Mouse (Mus musculus): ENCODE results near the gene Clp1. TPM values are rescaled to one million over a fixed set of nuclear protein-coding genes. Genes with fewer than 3 reads are reported as not detected.
A peak's percentile ranks its signal among the peaks of the same experiment; 100 is the strongest.

Gene Clp1
- polyA plus RNA-seq, 1 experiment from 2014 or later: 57.3 TPM

DNA sequence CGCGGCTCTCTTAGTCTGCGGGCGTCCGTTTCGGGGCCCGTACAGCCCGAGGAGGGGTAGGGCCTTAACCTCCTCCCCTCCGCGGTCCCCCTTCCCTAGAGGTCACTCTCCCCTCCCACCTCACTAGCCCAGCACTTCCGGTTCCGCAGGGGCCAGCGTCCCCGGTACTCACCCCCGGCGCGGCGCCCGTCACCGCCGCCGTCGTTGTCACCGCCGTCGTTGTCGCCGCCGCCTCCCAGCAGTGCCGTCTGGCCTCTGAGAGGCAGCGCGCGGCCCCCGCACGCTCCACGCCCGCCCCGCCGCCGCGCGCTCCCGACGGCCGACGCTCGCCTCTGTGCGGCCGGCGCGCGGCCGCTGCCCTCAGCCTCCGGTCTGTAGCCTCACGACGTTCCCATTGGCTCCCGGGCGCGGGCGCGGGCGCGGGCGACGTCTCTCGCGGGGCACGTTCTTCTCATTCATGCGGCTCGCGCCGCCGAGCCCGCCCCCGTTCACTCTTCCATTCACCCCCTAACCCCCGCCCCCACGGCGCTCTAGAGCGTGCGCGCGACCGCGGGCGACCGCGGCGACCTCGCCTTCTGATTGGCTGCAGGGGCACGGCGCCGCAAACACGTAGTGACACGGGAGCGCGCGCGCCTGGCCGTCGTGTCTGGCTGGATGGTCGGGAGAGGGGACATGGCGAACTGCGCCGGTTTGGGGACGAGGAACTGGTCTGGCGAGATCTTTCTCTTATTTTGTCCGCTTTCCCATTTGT lies 12.2 kb downstream of the Clp1 start, which contains the start of gene Zdhhc5:
Gene Zdhhc5 (minus strand): TSS at position 370 of the 751 bp plus-strand sequence.
- 0% methylated on average over 103 of the region's 107 CpGs for WGBS
- Histone ChIP-seq H3K4me1 (ENCODE audit: control insufficient read depth, insufficient read depth, low read length) (0 out of 2 replicates have a peak, but pooled peaks cover 3% of the 10 kb centered on the region), H3K9me3 (ENCODE audit: control insufficient read depth, low read length) (no peaks in the 10 kb centered on the region), H3K27me3 (ENCODE audit: control insufficient read depth, insufficient read depth, low read length) (no peaks in the 10 kb centered on the region), H3K27ac (replicated peaks; ENCODE audit: low read depth, low read length) (peak within 1 kb of the TSS; percentile 96), H3K9ac (ENCODE audit: low read length) (peak within 1 kb of the TSS; percentile 86), H3K4me3 (ENCODE audit: low read depth, low read length) (peak within 1 kb of the TSS; percentile 90), H3K36me3 (ENCODE audit: control insufficient read depth, insufficient read depth, low read length) (0 out of 2 replicates have a peak, but pooled peaks cover 2% of the 10 kb centered on the region), H3K4me2 (ENCODE audit: low read depth, severe bottlenecking) (peak within 1 kb of the TSS; percentile 60)
- peak; percentile 93 for ATAC-seq (ENCODE audit: insufficient number of reproducible peaks, low FRiP score, low TSS enrichment, low read depth)
- DNase-seq (ENCODE audit: low spot score): peak; percentile 98

DNA sequence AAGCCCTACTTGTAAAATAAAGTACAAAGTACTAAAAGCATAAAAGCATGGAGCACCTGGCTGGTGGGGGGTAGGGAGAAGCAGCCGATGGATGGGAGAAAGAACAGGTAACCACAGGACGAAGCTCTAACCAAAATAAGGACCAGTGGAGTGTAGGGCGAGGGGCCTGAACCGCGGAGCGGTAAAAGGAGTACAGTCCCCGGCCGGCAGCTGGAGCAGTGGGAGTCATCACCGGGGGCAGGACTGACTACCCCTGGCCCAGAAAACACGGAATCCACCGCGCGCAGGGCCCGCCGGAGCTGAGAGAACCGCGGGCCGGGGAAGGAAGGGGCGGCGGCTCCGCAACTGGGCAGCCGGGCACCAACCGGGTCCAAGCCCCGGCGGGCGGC lies 12.7 kb downstream of the Clp1 start:
- Histone ChIP-seq H3K4me2 (ENCODE audit: low read depth, severe bottlenecking) (peak overlapping the region; percentile 53), H3K4me1 (ENCODE audit: control insufficient read depth, insufficient read depth, low read length) (0 out of 2 replicates have a peak, but pooled peaks cover 3% of the 10 kb centered on the region), H3K27ac (replicated peaks; ENCODE audit: low read depth, low read length) (peak overlapping the region; percentile 96), H3K4me3 (ENCODE audit: low read depth, low read length) (peak overlapping the region; percentile 90), H3K9me3 (ENCODE audit: control insufficient read depth, low read length) (no peaks in the 10 kb centered on the region), H3K36me3 (ENCODE audit: control insufficient read depth, insufficient read depth, low read length) (peaks cover 2% of the 10 kb centered on the region; the same call in 1 of the 2 replicates), H3K27me3 (ENCODE audit: control insufficient read depth, insufficient read depth, low read length) (no peaks in the 10 kb centered on the region), H3K9ac (ENCODE audit: low read length) (peak overlapping the region; percentile 86)
- DNase-seq (ENCODE audit: low spot score) (no peak), ATAC-seq (ENCODE audit: insufficient number of reproducible peaks, low FRiP score, low TSS enrichment, low read depth) (peak; percentile 19)
- WGBS: 3% methylated on average over 24 of the region's 26 CpGs

DNA sequence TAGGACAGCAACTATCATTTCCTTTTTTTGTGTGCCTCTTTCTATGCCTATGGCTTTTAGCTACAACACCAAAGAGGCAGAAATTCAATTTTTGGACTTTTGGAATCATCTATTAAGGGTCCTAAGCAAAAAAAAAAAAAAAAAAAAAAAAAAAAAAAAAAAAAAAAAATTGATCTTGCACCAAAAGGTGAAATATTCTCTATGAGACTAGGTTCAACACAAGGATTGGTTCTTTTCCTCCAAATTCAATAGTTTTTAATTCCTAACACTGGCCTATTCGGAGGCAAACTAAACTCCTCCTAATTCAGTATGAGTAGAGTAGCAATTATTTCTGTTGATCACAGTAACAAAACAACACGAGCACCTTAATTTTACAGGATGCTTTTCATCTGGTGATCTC lies 15.3 kb downstream of the Clp1 start:
- Histone ChIP-seq H3K4me1 (ENCODE audit: control insufficient read depth, insufficient read depth, low read length) (0 out of 2 replicates have a peak, but pooled peaks cover 3% of the 10 kb centered on the region), H3K36me3 (ENCODE audit: control insufficient read depth, insufficient read depth, low read length) (peaks cover 5% of the 10 kb centered on the region; the same call in 1 of the 2 replicates), H3K4me3 (ENCODE audit: low read depth, low read length) (no peak overlapping the region), H3K9ac (ENCODE audit: low read length) (no peak overlapping the region), H3K27me3 (ENCODE audit: control insufficient read depth, insufficient read depth, low read length) (no peaks in the 10 kb centered on the region), H3K27ac (replicated peaks; ENCODE audit: low read depth, low read length) (no peak overlapping the region), H3K9me3 (ENCODE audit: control insufficient read depth, low read length) (no peaks in the 10 kb centered on the region), H3K4me2 (ENCODE audit: low read depth, severe bottlenecking) (no peak overlapping the region)
- no peak for DNase-seq (ENCODE audit: low spot score)
- 88% methylated on average over 2 of the region's 2 CpGs for WGBS
- ATAC-seq (ENCODE audit: insufficient number of reproducible peaks, low FRiP score, low TSS enrichment, low read depth): no peak

DNA sequence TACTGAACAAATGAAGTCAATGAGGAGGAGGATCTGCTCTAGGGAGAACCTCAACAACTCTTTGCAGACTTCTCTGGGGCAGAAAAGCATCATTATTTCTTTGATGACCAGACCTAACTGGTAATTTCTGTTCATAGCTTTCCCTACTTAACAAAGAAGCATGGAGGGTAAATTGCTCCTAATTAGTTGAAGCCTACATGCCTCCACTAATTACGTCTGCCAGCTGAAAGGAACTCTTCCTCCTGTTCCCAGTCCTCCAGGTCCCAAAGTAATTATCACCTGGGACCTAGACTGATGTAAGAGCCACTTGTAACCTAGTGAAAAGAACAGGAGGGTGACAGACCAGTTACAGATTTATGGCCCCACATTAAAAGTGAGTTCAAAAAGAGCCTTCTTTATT lies 19.6 kb downstream of the Clp1 start:
- H3K4me2 ChIP-seq (ENCODE audit: low read depth, severe bottlenecking): no peak overlapping the region
- ATAC-seq (ENCODE audit: insufficient number of reproducible peaks, low FRiP score, low TSS enrichment, low read depth): no peak
- 31% methylated on average over 1 of the region's 1 CpGs for WGBS

DNA sequence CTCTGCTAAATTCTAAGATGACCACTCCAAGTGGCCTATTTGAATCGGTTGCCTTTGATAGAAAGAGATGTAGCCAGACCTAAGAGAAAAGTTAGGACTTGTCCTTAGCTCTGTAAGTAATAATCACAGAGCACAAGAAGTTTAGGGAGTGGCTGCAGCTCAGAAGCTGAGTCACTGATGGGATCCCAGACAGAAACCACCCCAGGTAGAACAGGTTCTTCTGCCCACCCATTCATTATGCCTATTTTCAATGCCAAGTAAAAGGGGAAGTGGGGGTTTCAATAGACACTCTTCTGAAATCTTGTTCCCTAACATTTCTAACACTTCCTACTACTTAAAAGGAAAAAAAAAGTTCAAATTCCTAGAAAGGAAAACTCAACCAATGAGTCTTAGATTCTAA lies 21.9 kb downstream of the Clp1 start:
- H3K4me1 ChIP-seq (ENCODE audit: control insufficient read depth, insufficient read depth, low read length): no peaks in the 10 kb centered on the region
- peaks cover 4% of the 10 kb centered on the region; the same call in 1 of the 2 replicates for H3K36me3 ChIP-seq (ENCODE audit: control insufficient read depth, insufficient read depth, low read length)
- no peak overlapping the region for H3K27ac ChIP-seq (replicated peaks; ENCODE audit: low read depth, low read length)
- no peak for DNase-seq (ENCODE audit: low spot score)
- no peak overlapping the region for H3K4me3 ChIP-seq (ENCODE audit: low read depth, low read length)
- no peaks in the 10 kb centered on the region for H3K27me3 ChIP-seq (ENCODE audit: control insufficient read depth, insufficient read depth, low read length)
- no peak for ATAC-seq (ENCODE audit: insufficient number of reproducible peaks, low FRiP score, low TSS enrichment, low read depth)
- no peaks in the 10 kb centered on the region for H3K9me3 ChIP-seq (ENCODE audit: control insufficient read depth, low read length)
- H3K9ac ChIP-seq (ENCODE audit: low read length): no peak overlapping the region
- no peak overlapping the region for H3K4me2 ChIP-seq (ENCODE audit: low read depth, severe bottlenecking)
- 93% methylated on average over 1 of the region's 1 CpGs for WGBS

More for the DNA sequence above, 19.6 kb downstream of the Clp1 start:
- Histone ChIP-seq H3K36me3 (ENCODE audit: control insufficient read depth, insufficient read depth, low read length) (peaks cover 5% of the 10 kb centered on the region; the same call in 1 of the 2 replicates), H3K27me3 (ENCODE audit: control insufficient read depth, insufficient read depth, low read length) (no peaks in the 10 kb centered on the region), H3K9ac (ENCODE audit: low read length) (no peak overlapping the region), H3K9me3 (ENCODE audit: control insufficient read depth, low read length) (no peaks in the 10 kb centered on the region), H3K27ac (replicated peaks; ENCODE audit: low read depth, low read length) (no peak overlapping the region), H3K4me3 (ENCODE audit: low read depth, low read length) (no peak overlapping the region), H3K4me1 (ENCODE audit: control insufficient read depth, insufficient read depth, low read length) (no peaks in the 10 kb centered on the region)
- DNase-seq (ENCODE audit: low spot score): no peak

DNA sequence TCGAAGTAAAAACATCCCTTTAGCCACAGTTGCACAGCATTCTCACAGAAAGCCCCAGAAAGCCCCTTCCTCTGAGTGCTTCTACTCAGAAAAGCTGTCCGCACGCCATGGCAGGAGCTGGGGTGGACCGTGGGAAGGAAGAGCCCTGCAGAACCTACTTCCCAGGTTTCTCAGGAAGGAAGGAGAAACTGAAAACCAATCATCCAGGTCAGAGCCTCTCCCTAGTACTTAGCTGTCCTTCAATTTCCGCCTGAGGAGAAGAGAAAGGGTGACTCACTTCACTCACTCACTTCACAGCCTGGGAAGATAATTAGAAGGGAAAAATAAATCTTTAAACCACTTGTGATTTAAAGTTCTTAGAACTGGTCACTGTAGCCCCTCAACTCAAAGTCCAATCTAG lies 22.8 kb downstream of the Clp1 start:
- Histone ChIP-seq H3K4me1 (ENCODE audit: control insufficient read depth, insufficient read depth, low read length) (no peaks in the 10 kb centered on the region), H3K9ac (ENCODE audit: low read length) (no peak overlapping the region), H3K4me2 (ENCODE audit: low read depth, severe bottlenecking) (no peak overlapping the region), H3K4me3 (ENCODE audit: low read depth, low read length) (no peak overlapping the region), H3K27ac (replicated peaks; ENCODE audit: low read depth, low read length) (no peak overlapping the region), H3K27me3 (ENCODE audit: control insufficient read depth, insufficient read depth, low read length) (no peaks in the 10 kb centered on the region), H3K36me3 (ENCODE audit: control insufficient read depth, insufficient read depth, low read length) (peaks cover 5% of the 10 kb centered on the region; the same call in 1 of the 2 replicates), H3K9me3 (ENCODE audit: control insufficient read depth, low read length) (no peaks in the 10 kb centered on the region)
- DNase-seq (ENCODE audit: low spot score): no peak
- ATAC-seq (ENCODE audit: insufficient number of reproducible peaks, low FRiP score, low TSS enrichment, low read depth): no peak
- WGBS: 81% methylated on average over 5 of the region's 5 CpGs

DNA sequence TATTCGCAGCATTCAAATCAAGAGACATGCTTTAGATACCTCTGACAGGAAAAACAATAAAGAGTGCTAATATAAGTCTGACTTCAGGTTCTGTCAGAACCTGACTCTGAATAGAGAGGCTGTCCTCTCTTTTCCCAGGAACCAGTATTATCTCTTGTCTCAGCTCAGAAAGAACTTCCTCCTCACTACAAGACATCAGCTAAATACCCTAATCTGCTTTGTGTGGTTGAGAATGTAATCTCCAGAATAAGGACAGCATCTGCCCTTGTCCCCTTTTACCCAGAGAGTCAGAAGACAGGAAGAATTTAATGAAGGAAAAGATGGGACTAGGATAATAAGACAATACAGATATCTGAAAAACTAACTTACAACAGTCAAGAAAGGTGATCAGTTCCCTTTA lies 23.7 kb downstream of the Clp1 start:
- Histone ChIP-seq H3K9ac (ENCODE audit: low read length) (no peak overlapping the region), H3K4me2 (ENCODE audit: low read depth, severe bottlenecking) (no peak overlapping the region), H3K27ac (replicated peaks; ENCODE audit: low read depth, low read length) (no peak overlapping the region), H3K4me1 (ENCODE audit: control insufficient read depth, insufficient read depth, low read length) (no peaks in the 10 kb centered on the region), H3K9me3 (ENCODE audit: control insufficient read depth, low read length) (no peaks in the 10 kb centered on the region), H3K36me3 (ENCODE audit: control insufficient read depth, insufficient read depth, low read length) (peaks cover 3% of the 10 kb centered on the region; the same call in 1 of the 2 replicates), H3K4me3 (ENCODE audit: low read depth, low read length) (no peak overlapping the region), H3K27me3 (ENCODE audit: control insufficient read depth, insufficient read depth, low read length) (no peaks in the 10 kb centered on the region)
- 90% methylated on average over 1 of the region's 1 CpGs for WGBS
- ATAC-seq (ENCODE audit: insufficient number of reproducible peaks, low FRiP score, low TSS enrichment, low read depth) (no peak), DNase-seq (ENCODE audit: low spot score) (no peak)

DNA sequence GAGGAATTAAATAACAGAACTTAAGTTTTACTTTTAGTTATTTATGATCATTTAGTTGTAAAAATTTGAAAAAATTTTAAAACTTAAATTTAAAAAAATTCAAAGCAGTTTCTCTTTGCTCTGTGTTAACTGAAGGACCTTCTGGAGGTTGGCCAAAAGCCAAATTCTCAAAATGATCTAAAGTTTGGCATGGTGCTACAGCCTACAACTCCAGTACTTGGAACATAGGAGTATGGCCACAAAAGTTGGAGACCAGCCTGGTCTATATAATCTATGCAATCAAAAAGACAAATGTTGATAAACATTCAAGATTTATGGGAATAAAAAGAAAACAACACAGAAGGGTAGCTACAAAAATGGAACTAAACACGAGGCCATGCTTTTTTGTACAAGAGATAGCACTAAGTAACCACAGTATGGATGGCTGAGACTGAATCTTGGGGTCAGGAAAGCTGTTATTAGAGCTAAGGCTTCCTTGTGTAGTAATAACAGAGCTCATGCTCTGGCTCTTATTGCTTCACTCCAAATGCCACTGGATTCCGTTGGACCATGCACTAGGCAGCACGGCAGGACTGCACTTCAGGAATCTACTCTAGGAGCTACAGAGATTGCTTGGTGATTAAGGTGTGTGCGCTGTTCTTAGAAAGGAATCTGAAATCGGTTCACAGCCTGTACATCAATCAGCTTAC lies 32.0 kb downstream of the Clp1 start:
- WGBS: 93% methylated on average over 5 of the region's 5 CpGs
- no peak overlapping the region for H3K4me3 ChIP-seq (ENCODE audit: low read depth, low read length)
- H3K9me3 ChIP-seq (ENCODE audit: control insufficient read depth, low read length): no peaks in the 10 kb centered on the region

More for the DNA sequence above, 32.0 kb downstream of the Clp1 start:
- H3K4me1 ChIP-seq (ENCODE audit: control insufficient read depth, insufficient read depth, low read length): no peaks in the 10 kb centered on the region
- DNase-seq (ENCODE audit: low spot score) (no peak), ATAC-seq (ENCODE audit: insufficient number of reproducible peaks, low FRiP score, low TSS enrichment, low read depth) (no peak)
- peaks cover 25% of the 10 kb centered on the region for H3K36me3 ChIP-seq (ENCODE audit: control insufficient read depth, insufficient read depth, low read length)
- no peak overlapping the region for H3K4me2 ChIP-seq (ENCODE audit: low read depth, severe bottlenecking)
- H3K27me3 ChIP-seq (ENCODE audit: control insufficient read depth, insufficient read depth, low read length): no peaks in the 10 kb centered on the region
- H3K27ac ChIP-seq (replicated peaks; ENCODE audit: low read depth, low read length): no peak overlapping the region
- H3K9ac ChIP-seq (ENCODE audit: low read length): no peak overlapping the region
